Comparison of ENCODE assay signal across 7 mouse cellular contexts in genomic region chr1:133492291-133492985, GRCm38 (mm10).
DNase-seq lines count a peak whose midpoint lies in the region; ATAC-seq and TF ChIP-seq lines count a peak whose summit lies in the region.

No protein-coding gene starts in this region.

- DNase-seq in brain, embryonic 18.5 days (ENCODE audit: low read depth, low spot score) = peak; percentile 50
- peak; percentile 39 for DNase-seq in heart, postnatal 14 days
- peak; percentile 8 to 29 for DNase-seq in layer of hippocampus, postnatal 25 days (ENCODE audit: extremely low spot score in 1 of 2, low spot score in 1 of 2)
- DNase-seq in lung, embryonic 14.5 days = peak; percentile 69
- peak; percentile 81 for DNase-seq in retina, embryonic 14.5 days (ENCODE audit: low spot score)

- no peaks in the 10 kb centered on the region for H3K36me3 ChIP-seq in embryonic facial prominence, embryonic 15.5 days
- no peaks in the 10 kb centered on the region for H3K36me3 ChIP-seq in lung, embryonic 14.5 days (ENCODE audit: insufficient read depth)

- peak overlapping the region; percentile 39 for H3K4me3 ChIP-seq in embryonic facial prominence, embryonic 15.5 days (replicated peaks)
- peak overlapping the region; percentile 35 for H3K4me3 ChIP-seq in lung, embryonic 14.5 days (ENCODE audit: low read depth, low read length)

- no peaks in the 10 kb centered on the region for H3K27me3 ChIP-seq in embryonic facial prominence, embryonic 15.5 days
- no peaks in the 10 kb centered on the region for H3K27me3 ChIP-seq in lung, embryonic 14.5 days (ENCODE audit: insufficient read depth, low read length)

- H3K9ac ChIP-seq in embryonic facial prominence, embryonic 15.5 days = peak overlapping the region; percentile 37
- peak overlapping the region; percentile 66 for H3K9ac ChIP-seq in lung, embryonic 14.5 days

- H3K27ac ChIP-seq in embryonic facial prominence, embryonic 15.5 days (replicated peaks) = peak overlapping the region; percentile 85
- peak overlapping the region; percentile 89 for H3K27ac ChIP-seq in lung, embryonic 14.5 days (ENCODE audit: low read depth)

- peak overlapping the region; percentile 86 for H3K4me2 ChIP-seq in embryonic facial prominence, embryonic 15.5 days (replicated peaks)
- H3K4me2 ChIP-seq in lung, embryonic 14.5 days = peak overlapping the region; percentile 94

- intact Hi-C loops in heart, postnatal 14 days (cut with DNase I) = loop anchor here (2.0 to 10.0 kb wide), 5 partner anchors 44 to 448 kb away; partner anchors contain the start of gene Pik3c2b

- peak; percentile 90 for ATAC-seq in embryonic facial prominence, embryonic 15.5 days (ENCODE audit: insufficient number of reproducible peaks, low FRiP score, low TSS enrichment, low read depth)
- ATAC-seq in lung, embryonic 14.5 days (ENCODE audit: insufficient read depth) = peak; percentile 82
- no peak for ATAC-seq in erythroblast, adult 5-6 weeks (replicated peaks; ENCODE audit: low FRiP score, poor library complexity, severe bottlenecking)

- TF ChIP-seq CTCF in lung, embryonic 14.5 days (IDR thresholded peaks at IDR 0.05; ENCODE audit: low read depth) = peak; percentile 27; the same call in 1 of the 2 replicates

- H3K9me3 ChIP-seq in embryonic facial prominence, embryonic 15.5 days (replicated peaks) = no peaks in the 10 kb centered on the region
- H3K9me3 ChIP-seq in lung, embryonic 14.5 days (ENCODE audit: low read depth, low read length) = no peaks in the 10 kb centered on the region

- H3K4me1 ChIP-seq in embryonic facial prominence, embryonic 15.5 days = peaks cover 21% of the 10 kb centered on the region
- H3K4me1 ChIP-seq in lung, embryonic 14.5 days (ENCODE audit: insufficient read depth) = peaks cover 17% of the 10 kb centered on the region

- 5% methylated on average over 11 of the region's 11 CpGs for WGBS in embryonic facial prominence, embryonic 15.5 days
- WGBS in lung, embryonic 14.5 days = 6% methylated on average over 11 of the region's 11 CpGs

Comparison
In these comparisons a context has a peak if more than half of its experiments do, and no peak if none do; other contexts are left out.
1. DNase-seq: peak in every context shown above with its lines; median percentile 81 in retina, embryonic 14.5 days; 69 in lung, embryonic 14.5 days; 50 in brain, embryonic 18.5 days; 39 in heart, postnatal 14 days; 18 in layer of hippocampus, postnatal 25 days.